Mouse (Mus musculus): ENCODE results near the gene Tph2. TPM values are rescaled to one million over a fixed set of nuclear protein-coding genes. Genes with fewer than 3 reads are reported as not detected.
"Not testable (repeated sequence)": the region's sequence is repeated elsewhere in the genome, so short reads cannot be mapped to it uniquely, and the experiment has no call there.

Gene Tph2
- polyA plus RNA-seq, 1 experiment, result 0.12 TPM

- H3K36me3 ChIP-seq (ENCODE audit: control insufficient read depth, insufficient read depth), result peaks cover 40% of the 10 kb centered on the region
- H3K4me2 ChIP-seq (ENCODE audit: low read depth), result no peak overlapping the region
- H3K79me2 ChIP-seq (ENCODE audit: control insufficient read depth, insufficient read depth), result no peaks in the 10 kb centered on the region
- no peaks in the 10 kb centered on the region for H3K27me3 ChIP-seq (ENCODE audit: control insufficient read depth, insufficient read depth, insufficient read length)
- no peak for TF ChIP-seq TCF3 (IDR thresholded peaks at IDR 0.05; ENCODE audit: insufficient read length, low read depth)
- TF ChIP-seq TCF12 (IDR thresholded peaks at IDR 0.05; ENCODE audit: insufficient read depth, poor library complexity, severe bottlenecking), result no peak
- TF ChIP-seq POLR2AphosphoS2 (IDR thresholded peaks at IDR 0.05; ENCODE audit: insufficient read length, low read depth), result no peak
- no peak for TF ChIP-seq MYOD1 (IDR thresholded peaks at IDR 0.05; ENCODE audit: control insufficient read depth in 1 of 3, insufficient read length in 2 of 3, low read depth in 2 of 3)
- TF ChIP-seq MAX (IDR thresholded peaks at IDR 0.05; ENCODE audit: low read depth), result no peak
- TF ChIP-seq MYOG (IDR thresholded peaks at IDR 0.05; ENCODE audit: control insufficient read depth in 1 of 3, insufficient read depth in 1 of 3, insufficient read length in 2 of 3, low read depth in 2 of 3), result no peak
- no peak for TF ChIP-seq USF1 (IDR thresholded peaks at IDR 0.05; ENCODE audit: low read depth)
- TF ChIP-seq E2F4 (IDR thresholded peaks at IDR 0.05; ENCODE audit: insufficient read depth), result no peak
- no peak for TF ChIP-seq REST (IDR thresholded peaks at IDR 0.05; ENCODE audit: insufficient read depth, insufficient read length)
- no peak for TF ChIP-seq POLR2A (IDR thresholded peaks at IDR 0.05; ENCODE audit: insufficient read length, low read depth)
- no peak for TF ChIP-seq SRF (IDR thresholded peaks at IDR 0.05; ENCODE audit: control insufficient read depth, insufficient read length, low read depth)
- no peak for TF ChIP-seq CEBPB (IDR thresholded peaks at IDR 0.05; ENCODE audit: insufficient read depth, poor library complexity, severe bottlenecking)
- H3ac ChIP-seq (ENCODE audit: control insufficient read depth, insufficient read length), result no peak overlapping the region
- H3K4me3 ChIP-seq, result no peak overlapping the region
Observed at GRCm38 (mm10) chr10:115205284-115205683, 20.5 kb upstream of the Tph2 start.

GRCm38 (mm10) chr10:115191214-115191613, 6.4 kb upstream of the Tph2 start:
- H3K4me2 ChIP-seq (ENCODE audit: low read depth), result no peak overlapping the region
- no peak overlapping the region for H3K4me3 ChIP-seq
- TF ChIP-seq POLR2A (IDR thresholded peaks at IDR 0.05; ENCODE audit: insufficient read length, low read depth), result no peak
- no peak for TF ChIP-seq CEBPB (IDR thresholded peaks at IDR 0.05; ENCODE audit: insufficient read depth, poor library complexity, severe bottlenecking)
- no peak for TF ChIP-seq MYOD1 (IDR thresholded peaks at IDR 0.05; ENCODE audit: control insufficient read depth in 1 of 3, insufficient read length in 2 of 3, low read depth in 2 of 3)
- TF ChIP-seq USF1 (IDR thresholded peaks at IDR 0.05; ENCODE audit: low read depth), result no peak
- TF ChIP-seq TCF12 (IDR thresholded peaks at IDR 0.05; ENCODE audit: insufficient read depth, poor library complexity, severe bottlenecking), result no peak
- no peak for TF ChIP-seq E2F4 (IDR thresholded peaks at IDR 0.05; ENCODE audit: insufficient read depth)
- TF ChIP-seq POLR2AphosphoS2 (IDR thresholded peaks at IDR 0.05; ENCODE audit: insufficient read length, low read depth), result no peak
- TF ChIP-seq MAX (IDR thresholded peaks at IDR 0.05; ENCODE audit: low read depth), result no peak
- TF ChIP-seq TCF3 (IDR thresholded peaks at IDR 0.05; ENCODE audit: insufficient read length, low read depth), result no peak
- no peak for TF ChIP-seq MYOG (IDR thresholded peaks at IDR 0.05; ENCODE audit: control insufficient read depth in 1 of 3, insufficient read depth in 1 of 3, insufficient read length in 2 of 3, low read depth in 2 of 3)
- TF ChIP-seq REST (IDR thresholded peaks at IDR 0.05; ENCODE audit: insufficient read depth, insufficient read length), result no peak
- no peak for TF ChIP-seq SRF (IDR thresholded peaks at IDR 0.05; ENCODE audit: control insufficient read depth, insufficient read length, low read depth)
- H3K27me3 ChIP-seq (ENCODE audit: control insufficient read depth, insufficient read depth, insufficient read length), result no peaks in the 10 kb centered on the region
- no peak overlapping the region for H3ac ChIP-seq (ENCODE audit: control insufficient read depth, insufficient read length)
- H3K36me3 ChIP-seq (ENCODE audit: control insufficient read depth, insufficient read depth), result no peaks in the 10 kb centered on the region
- no peaks in the 10 kb centered on the region for H3K79me2 ChIP-seq (ENCODE audit: control insufficient read depth, insufficient read depth)

- TF ChIP-seq POLR2A (IDR thresholded peaks at IDR 0.05; ENCODE audit: insufficient read length, low read depth) (no peak), CEBPB (IDR thresholded peaks at IDR 0.05; ENCODE audit: insufficient read depth, poor library complexity, severe bottlenecking) (no peak), SRF (IDR thresholded peaks at IDR 0.05; ENCODE audit: control insufficient read depth, insufficient read length, low read depth) (no peak)
- H3ac ChIP-seq (ENCODE audit: control insufficient read depth, insufficient read length), result no peak overlapping the region
- no peaks in the 10 kb centered on the region for H3K36me3 ChIP-seq (ENCODE audit: control insufficient read depth, insufficient read depth)
- H3K4me2 ChIP-seq (ENCODE audit: low read depth), result no peak overlapping the region
- H3K79me2 ChIP-seq (ENCODE audit: control insufficient read depth, insufficient read depth), result no peaks in the 10 kb centered on the region
- no peaks in the 10 kb centered on the region for H3K27me3 ChIP-seq (ENCODE audit: control insufficient read depth, insufficient read depth, insufficient read length)
- H3K4me3 ChIP-seq, result no peak overlapping the region
Observed at GRCm38 (mm10) chr10:115187390-115187789, 2.6 kb upstream of the Tph2 start.

GRCm38 (mm10) chr10:115181034-115181433, 3.8 kb downstream of the Tph2 start:
- H3K4me2 ChIP-seq (ENCODE audit: low read depth), result no peak overlapping the region

GRCm38 (mm10) chr10:115178019-115178418, 6.8 kb downstream of the Tph2 start:
- not testable (repeated sequence) for H3K79me2 ChIP-seq (ENCODE audit: control insufficient read depth, insufficient read depth); H3ac ChIP-seq (ENCODE audit: control insufficient read depth, insufficient read length); H3K36me3 ChIP-seq (ENCODE audit: control insufficient read depth, insufficient read depth); H3K27me3 ChIP-seq (ENCODE audit: control insufficient read depth, insufficient read depth, insufficient read length); H3K4me3 ChIP-seq; H3K4me2 ChIP-seq (ENCODE audit: low read depth)

More at GRCm38 (mm10) chr10:115181034-115181433, 3.8 kb downstream of the Tph2 start:
- no peak for TF ChIP-seq REST (IDR thresholded peaks at IDR 0.05; ENCODE audit: insufficient read depth, insufficient read length)
- TF ChIP-seq POLR2AphosphoS2 (IDR thresholded peaks at IDR 0.05; ENCODE audit: insufficient read length, low read depth), result no peak
- TF ChIP-seq MAX (IDR thresholded peaks at IDR 0.05; ENCODE audit: low read depth), result no peak
- no peak for TF ChIP-seq E2F4 (IDR thresholded peaks at IDR 0.05; ENCODE audit: insufficient read depth)
- TF ChIP-seq CEBPB (IDR thresholded peaks at IDR 0.05; ENCODE audit: insufficient read depth, poor library complexity, severe bottlenecking), result no peak
- TF ChIP-seq TCF12 (IDR thresholded peaks at IDR 0.05; ENCODE audit: insufficient read depth, poor library complexity, severe bottlenecking), result no peak
- no peak for TF ChIP-seq USF1 (IDR thresholded peaks at IDR 0.05; ENCODE audit: low read depth)
- TF ChIP-seq TCF3 (IDR thresholded peaks at IDR 0.05; ENCODE audit: insufficient read length, low read depth), result no peak
- no peak for TF ChIP-seq MYOG (IDR thresholded peaks at IDR 0.05; ENCODE audit: control insufficient read depth in 1 of 3, insufficient read depth in 1 of 3, insufficient read length in 2 of 3, low read depth in 2 of 3)
- TF ChIP-seq POLR2A (IDR thresholded peaks at IDR 0.05; ENCODE audit: insufficient read length, low read depth), result no peak
- Histone ChIP-seq H3K27me3 (ENCODE audit: control insufficient read depth, insufficient read depth, insufficient read length) (no peaks in the 10 kb centered on the region), H3K36me3 (ENCODE audit: control insufficient read depth, insufficient read depth) (no peaks in the 10 kb centered on the region), H3K79me2 (ENCODE audit: control insufficient read depth, insufficient read depth) (no peaks in the 10 kb centered on the region), H3ac (ENCODE audit: control insufficient read depth, insufficient read length) (no peak overlapping the region), H3K4me3 (no peak overlapping the region)
